Mouse (Mus musculus): Measurements from ENCODE around the gene Nck2.

The Nck2 gene

GRCm38 (mm10) chr1:43562002-43562666, 117.8 kb downstream of the Nck2 start:
- no peak for DNase-seq (ENCODE audit: inconsistent age in 2 of 2, low spot score in 1 of 2)

- no peak for DNase-seq (ENCODE audit: inconsistent age in 2 of 2, low spot score in 1 of 2)
These were observed 120.9 kb downstream of the Nck2 start for GRCm38 (mm10) chr1:43565260-43565659.

DNA sequence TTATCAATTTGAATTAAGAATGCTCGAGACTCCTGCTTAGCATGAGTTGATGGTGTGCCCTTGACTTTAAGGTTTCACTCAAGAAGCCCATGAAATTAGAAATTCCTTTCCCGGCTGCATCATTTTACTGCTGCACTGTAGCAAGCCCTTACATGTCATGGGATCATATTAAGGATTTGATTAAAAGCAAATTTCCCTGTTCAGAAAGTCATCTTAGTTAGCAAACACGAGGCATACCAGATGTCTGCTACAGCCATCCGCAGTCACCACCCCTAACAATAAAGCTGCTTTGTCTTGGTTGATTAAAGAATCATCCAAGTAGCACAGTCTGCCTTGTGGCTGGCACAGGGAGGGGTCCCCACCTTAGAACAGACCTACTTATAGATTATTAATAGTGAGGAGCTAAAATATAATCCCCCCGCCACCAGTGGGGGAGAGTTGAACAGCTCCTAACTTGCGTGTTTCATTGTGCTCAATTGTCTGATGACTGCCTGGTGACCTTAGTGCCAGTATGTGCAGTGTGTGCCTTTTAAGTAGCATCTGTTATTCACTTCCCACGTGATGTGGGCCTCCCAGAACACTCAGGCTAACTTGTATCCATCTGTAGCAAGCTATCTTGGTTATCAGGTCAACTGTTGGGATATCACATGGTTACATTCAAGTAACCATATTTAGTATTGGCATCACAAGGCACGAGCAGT, 122.4 kb downstream of the Nck2 start:
- no peak for DNase-seq (ENCODE audit: inconsistent age in 2 of 2, low spot score in 1 of 2)

GRCm38 (mm10) chr1:43568824-43569223, 124.4 kb downstream of the Nck2 start:
- no peak for DNase-seq (ENCODE audit: inconsistent age in 2 of 2, low spot score in 1 of 2)

- DNase-seq (ENCODE audit: inconsistent age in 2 of 2, low spot score in 1 of 2): no peak
These were observed 126.7 kb downstream of the Nck2 start for GRCm38 (mm10) chr1:43571105-43571504.

- no peak for DNase-seq (ENCODE audit: inconsistent age in 2 of 2, low spot score in 1 of 2)
These were observed 130.5 kb downstream of the Nck2 start for GRCm38 (mm10) chr1:43574793-43575304.

DNA sequence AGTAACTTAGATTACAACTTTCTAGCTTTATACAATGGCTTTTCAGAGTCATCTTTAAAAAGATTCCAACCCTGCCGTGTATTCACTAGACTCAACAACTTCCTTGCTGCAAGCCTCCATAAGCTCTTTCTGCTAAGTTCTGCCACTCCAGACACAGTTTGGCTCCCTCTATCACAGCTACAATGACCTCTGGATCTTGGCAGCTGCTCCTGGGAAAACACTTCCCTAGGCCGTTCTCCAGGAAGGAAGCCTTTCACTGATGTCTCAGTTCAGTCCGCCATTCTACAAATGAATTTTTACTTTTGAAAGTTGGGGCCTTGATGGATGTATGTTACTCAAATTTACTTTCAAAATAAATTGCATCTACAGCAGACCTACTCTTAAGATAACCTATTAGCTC, 133.0 kb downstream of the Nck2 start:
- no peak for DNase-seq (ENCODE audit: inconsistent age in 2 of 2, low spot score in 1 of 2)

DNA sequence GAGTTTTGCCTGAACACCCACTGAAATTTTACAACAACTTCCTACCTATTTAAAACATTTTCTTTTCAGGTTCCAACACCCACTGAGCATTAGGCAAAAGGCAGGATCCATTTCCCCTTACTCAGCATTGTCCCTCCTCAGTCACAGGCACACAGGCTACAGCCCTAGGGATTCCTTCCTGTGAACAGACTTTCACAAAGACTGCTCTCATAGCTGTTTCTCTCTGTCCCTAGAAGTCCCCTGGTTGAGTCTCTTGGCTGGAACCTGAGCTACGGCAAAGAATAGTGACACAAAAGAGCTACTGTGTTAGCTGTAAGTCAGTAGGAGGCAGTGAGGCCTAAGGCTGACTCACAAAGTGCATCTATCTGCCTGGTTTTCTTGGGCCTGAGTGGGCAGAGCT, 139.2 kb downstream of the Nck2 start:
- DNase-seq (ENCODE audit: inconsistent age in 2 of 2, low spot score in 1 of 2): no peak

- DNase-seq (ENCODE audit: inconsistent age in 2 of 2, low spot score in 1 of 2): no peak
These were observed 144.6 kb downstream of the Nck2 start for GRCm38 (mm10) chr1:43589001-43589400.

GRCm38 (mm10) chr1:43589910-43590309, 145.5 kb downstream of the Nck2 start:
- no peak for DNase-seq (ENCODE audit: inconsistent age in 2 of 2, low spot score in 1 of 2)

DNA sequence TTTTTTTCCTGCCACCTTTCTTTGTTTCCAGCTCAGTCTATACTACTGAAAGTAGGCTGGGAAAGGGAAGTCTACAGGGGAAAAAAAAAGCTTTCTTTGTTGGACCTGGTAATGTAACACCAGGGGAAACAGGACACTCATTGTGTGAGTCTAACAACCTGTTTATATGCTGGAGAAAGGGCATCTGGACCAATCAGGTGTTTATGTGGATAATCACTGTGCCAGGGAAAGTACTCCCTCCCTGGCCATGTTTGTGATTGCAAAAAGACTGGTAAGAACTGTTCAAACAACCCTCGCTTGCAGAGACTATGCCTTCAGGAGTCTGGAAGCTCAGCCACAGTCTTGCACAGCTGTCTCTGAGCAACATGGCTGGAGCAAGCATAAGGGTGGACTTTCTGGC, 146.3 kb downstream of the Nck2 start:
- DNase-seq (ENCODE audit: inconsistent age in 2 of 2, low spot score in 1 of 2): no peak

DNA sequence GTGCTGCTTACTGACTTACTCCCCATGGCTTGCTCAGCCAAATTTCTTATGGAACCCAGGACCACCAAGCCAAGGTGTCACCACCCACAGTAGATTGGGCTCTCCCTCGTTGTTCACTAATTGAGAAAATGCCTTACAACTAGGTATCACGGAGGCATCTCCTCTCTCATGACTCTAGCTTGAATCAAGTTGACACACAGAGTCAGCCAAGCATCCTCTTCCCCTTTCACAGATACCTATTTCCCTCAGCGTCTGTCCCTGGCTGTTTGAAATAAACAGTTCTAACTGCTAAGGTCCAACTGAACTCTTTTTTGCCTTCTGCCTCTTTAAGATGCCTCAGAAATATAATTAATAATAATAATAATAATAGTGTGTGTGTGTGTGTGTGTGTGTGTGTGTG, 148.7 kb downstream of the Nck2 start:
- no peak for DNase-seq (ENCODE audit: inconsistent age in 2 of 2, low spot score in 1 of 2)

GRCm38 (mm10) chr1:43594738-43595137, 150.4 kb downstream of the Nck2 start:
- DNase-seq (ENCODE audit: inconsistent age in 2 of 2, low spot score in 1 of 2): no peak

- no peak for DNase-seq (ENCODE audit: inconsistent age in 2 of 2, low spot score in 1 of 2)
These were observed 153.4 kb downstream of the Nck2 start for GRCm38 (mm10) chr1:43597731-43598130.

- DNase-seq (ENCODE audit: inconsistent age in 2 of 2, low spot score in 1 of 2): no peak
These were observed 155.1 kb downstream of the Nck2 start for GRCm38 (mm10) chr1:43599483-43599882.

- DNase-seq (ENCODE audit: inconsistent age in 2 of 2, low spot score in 1 of 2): no peak
These were observed 156.7 kb downstream of the Nck2 start for GRCm38 (mm10) chr1:43601054-43601453.

GRCm38 (mm10) chr1:43615948-43616347, 171.6 kb downstream of the Nck2 start:
- peak in 1 of 2 experiments; percentile 39 for DNase-seq (ENCODE audit: inconsistent age in 2 of 2, low spot score in 1 of 2)
